Comparison of ENCODE assay signal across 11 mouse cellular contexts in the genomic region with DNA sequence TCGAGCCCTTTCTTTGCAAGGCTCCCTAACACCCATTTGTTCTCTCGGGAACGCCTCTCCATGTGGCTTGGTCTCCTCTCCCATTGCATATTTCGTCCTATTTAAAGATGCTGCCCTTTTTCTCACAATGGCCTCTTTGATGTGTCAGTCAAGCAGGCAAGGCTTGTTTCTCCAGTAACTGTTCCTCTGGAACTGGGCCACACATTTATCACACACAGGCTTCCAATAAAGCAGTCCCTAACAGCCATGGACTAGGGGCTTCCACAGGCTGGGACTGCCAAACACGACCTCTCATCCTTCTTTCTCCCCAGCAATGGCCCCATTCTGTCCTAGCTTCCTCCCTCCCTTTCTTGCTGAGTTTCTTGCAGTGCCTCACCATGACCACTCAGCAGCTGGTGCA. TPM values are rescaled to one million over a fixed set of nuclear protein-coding genes. Genes with fewer than 3 reads are reported as not detected.
DNase-seq lines count a peak whose midpoint lies in the region; ATAC-seq and TF ChIP-seq lines count a peak whose summit lies in the region.
"Had no signal": no experiment of that assay in that cellular context is flagged by ENCODE, and none has a peak within 500 bp of the region (broad histone marks: within the 10 kb centered on the region; RNA-seq: fewer than 3 reads in every experiment).

No protein-coding gene starts in this region.

- no peak overlapping the region for H3K4me3 ChIP-seq in heart, embryonic 16.5 days (ENCODE audit: low read length)
- no peak overlapping the region for H3K4me3 ChIP-seq in heart, embryonic 12.5 days
- no peak overlapping the region for H3K4me3 ChIP-seq in hindbrain, embryonic 13.5 days
- H3K4me3 ChIP-seq in neural tube, embryonic 13.5 days = no peak overlapping the region
- H3K4me3 ChIP-seq: embryonic facial prominence, embryonic 13.5 days had no signal

- H3K9me3 ChIP-seq in heart, embryonic 16.5 days (replicated peaks; ENCODE audit: control insufficient read depth, low read length) = no peaks in the 10 kb centered on the region
- H3K9me3 ChIP-seq in heart, embryonic 12.5 days (replicated peaks) = no peaks in the 10 kb centered on the region
- H3K9me3 ChIP-seq in hindbrain, embryonic 13.5 days = no peaks in the 10 kb centered on the region
- H3K9me3 ChIP-seq in neural tube, embryonic 13.5 days = no peaks in the 10 kb centered on the region
- H3K9me3 ChIP-seq: embryonic facial prominence, embryonic 13.5 days had no signal

- no peak for TF ChIP-seq POLR2A in brain, embryonic 14.5 days (IDR thresholded peaks at IDR 0.05; ENCODE audit: borderline replicate concordance, extremely low read depth, insufficient read depth, insufficient read length, poor library complexity, severe bottlenecking)

- peaks cover 17% of the 10 kb centered on the region for H3K36me3 ChIP-seq in heart, embryonic 16.5 days (ENCODE audit: control insufficient read depth, insufficient read depth)
- H3K36me3 ChIP-seq in heart, embryonic 12.5 days = peaks cover 21% of the 10 kb centered on the region
- H3K36me3 ChIP-seq in hindbrain, embryonic 13.5 days = peaks cover 20% of the 10 kb centered on the region
- H3K36me3 ChIP-seq in neural tube, embryonic 13.5 days = peaks cover 21% of the 10 kb centered on the region

- 0 out of 2 replicates have a peak overlapping the region, but pooled peaks have one; percentile 9 for H3K9ac ChIP-seq in heart, embryonic 16.5 days (ENCODE audit: low read length)
- no peak overlapping the region for H3K9ac ChIP-seq in heart, embryonic 12.5 days
- peak overlapping the region; percentile 55 for H3K9ac ChIP-seq in hindbrain, embryonic 13.5 days
- no peak overlapping the region for H3K9ac ChIP-seq in neural tube, embryonic 13.5 days

- peak; percentile 93 for DNase-seq in brain, embryonic 14.5 days (ENCODE audit: low read depth)
- DNase-seq in urinary bladder, postnatal 4 days (ENCODE audit: low spot score in 2 of 2) = no peak
- no peak for DNase-seq in natural killer cell, adult 2 months (ENCODE audit: low spot score in 2 of 2)

- H3K4me2 ChIP-seq in heart, embryonic 16.5 days (ENCODE audit: low read depth, low read length) = no peak overlapping the region
- H3K4me2 ChIP-seq in heart, embryonic 12.5 days = no peak overlapping the region
- H3K4me2 ChIP-seq in hindbrain, embryonic 13.5 days = no peak overlapping the region
- H3K4me2 ChIP-seq in neural tube, embryonic 13.5 days = no peak overlapping the region
- H3K4me2 ChIP-seq: embryonic facial prominence, embryonic 13.5 days; liver, embryonic 11.5 days had no signal

- H3K4me1 ChIP-seq in heart, embryonic 16.5 days (ENCODE audit: control insufficient read depth, insufficient read depth, low read length) = peaks cover 13% of the 10 kb centered on the region
- peaks cover 15% of the 10 kb centered on the region for H3K4me1 ChIP-seq in heart, embryonic 12.5 days (replicated peaks)
- H3K4me1 ChIP-seq in hindbrain, embryonic 13.5 days (replicated peaks) = peaks cover 11% of the 10 kb centered on the region
- peaks cover 13% of the 10 kb centered on the region for H3K4me1 ChIP-seq in neural tube, embryonic 13.5 days (replicated peaks)

- no peak for ATAC-seq in heart, embryonic 16.5 days (replicated peaks; ENCODE audit: extremely low read depth, insufficient read depth, low FRiP score)
- ATAC-seq in heart, embryonic 12.5 days (ENCODE audit: insufficient number of reproducible peaks, low FRiP score) = no peak
- peak; percentile 2; the same call in 1 of the 2 replicates for ATAC-seq in hindbrain, embryonic 13.5 days (ENCODE audit: low FRiP score)
- ATAC-seq in neural tube, embryonic 13.5 days (ENCODE audit: low read depth) = peak; percentile 15; the same call in 1 of the 2 replicates

- TF ChIP-seq CTCF in brain, embryonic 14.5 days (IDR thresholded peaks at IDR 0.05; ENCODE audit: borderline replicate concordance, extremely low read depth, insufficient read depth, insufficient read length) = no peak

- WGBS in heart, embryonic 16.5 days = 34% methylated on average over 5 of the region's 5 CpGs
- WGBS in heart, embryonic 12.5 days = 38% methylated on average over 5 of the region's 5 CpGs
- 5% methylated on average over 5 of the region's 5 CpGs for WGBS in hindbrain, embryonic 13.5 days
- WGBS in neural tube, embryonic 13.5 days = 15% methylated on average over 5 of the region's 5 CpGs

- H3K27ac ChIP-seq in heart, embryonic 16.5 days (ENCODE audit: low read length) = peak overlapping the region; percentile 55
- H3K27ac ChIP-seq in heart, embryonic 12.5 days (ENCODE audit: poor library complexity, severe bottlenecking) = no peak overlapping the region
- H3K27ac ChIP-seq in hindbrain, embryonic 13.5 days = peak overlapping the region; percentile 69
- 0 out of 2 replicates have a peak overlapping the region, but pooled peaks have one; percentile 18 for H3K27ac ChIP-seq in neural tube, embryonic 13.5 days (replicated peaks)
- H3K27ac ChIP-seq: embryonic facial prominence, embryonic 13.5 days had no signal

- no peaks in the 10 kb centered on the region for H3K27me3 ChIP-seq in heart, embryonic 16.5 days (ENCODE audit: control insufficient read depth, insufficient read depth, low read length)
- no peaks in the 10 kb centered on the region for H3K27me3 ChIP-seq in heart, embryonic 12.5 days (replicated peaks)
- no peaks in the 10 kb centered on the region for H3K27me3 ChIP-seq in hindbrain, embryonic 13.5 days
- no peaks in the 10 kb centered on the region for H3K27me3 ChIP-seq in neural tube, embryonic 13.5 days
- H3K27me3 ChIP-seq: CH12.LX; embryonic facial prominence, embryonic 13.5 days had no signal

RNA-seq across cellular contexts. Expression of gene Nudt3, which starts 3.4 kb away (rescaled TPM):
- polyA plus RNA-seq in heart, embryonic 16.5 days (2015; fragmentation: Nextera tagmentation; extraction: Ambion mirVana) = 162 and 176 TPM in 2 replicates
- 106 and 110 TPM in 2 replicates for polyA plus RNA-seq in heart, embryonic 12.5 days (2016; fragmentation: Nextera tagmentation; extraction: Ambion mirVana)
- polyA plus RNA-seq in brain, embryonic 14.5 days (2012; rRNA removed) = 263 and 287 TPM in 2 replicates
- 225 and 235 TPM in 2 replicates for polyA plus RNA-seq in hindbrain, embryonic 13.5 days (2015; fragmentation: Nextera tagmentation; extraction: Ambion mirVana)
- 238 and 300 TPM in 2 replicates for polyA plus RNA-seq in neural tube, embryonic 13.5 days (2015; fragmentation: Nextera tagmentation; extraction: Ambion mirVana)

RNA-seq across cellular contexts. Expression of gene RPS10-NUDT3, which starts 8.3 kb away (rescaled TPM):
- polyA plus RNA-seq in heart, embryonic 16.5 days (2015; fragmentation: Nextera tagmentation; extraction: Ambion mirVana) = not detected in 2 replicates
- not detected in 2 replicates for polyA plus RNA-seq in heart, embryonic 12.5 days (2016; fragmentation: Nextera tagmentation; extraction: Ambion mirVana)
- not detected in 2 replicates for polyA plus RNA-seq in brain, embryonic 14.5 days (2012; rRNA removed)
- not detected in 2 replicates for polyA plus RNA-seq in hindbrain, embryonic 13.5 days (2015; fragmentation: Nextera tagmentation; extraction: Ambion mirVana)
- not detected in 2 replicates for polyA plus RNA-seq in neural tube, embryonic 13.5 days (2015; fragmentation: Nextera tagmentation; extraction: Ambion mirVana)
- polyA plus RNA-seq: embryonic facial prominence, embryonic 13.5 days; heart, postnatal 0 days; liver, embryonic 11.5 days had no signal

RNA-seq across cellular contexts. Expression of gene Rps10, which starts 9.8 kb away (rescaled TPM):
- 511 and 514 TPM in 2 replicates for polyA plus RNA-seq in heart, embryonic 16.5 days (2015; fragmentation: Nextera tagmentation; extraction: Ambion mirVana)
- polyA plus RNA-seq in heart, embryonic 12.5 days (2016; fragmentation: Nextera tagmentation; extraction: Ambion mirVana) = 611 and 625 TPM in 2 replicates
- 1,098 and 1,286 TPM in 2 replicates for polyA plus RNA-seq in brain, embryonic 14.5 days (2012; rRNA removed)
- polyA plus RNA-seq in hindbrain, embryonic 13.5 days (2015; fragmentation: Nextera tagmentation; extraction: Ambion mirVana) = 565 and 583 TPM in 2 replicates
- 578 and 594 TPM in 2 replicates for polyA plus RNA-seq in neural tube, embryonic 13.5 days (2015; fragmentation: Nextera tagmentation; extraction: Ambion mirVana)

RNA-seq across cellular contexts. Expression of gene Pacsin1, which starts 28.6 kb away (rescaled TPM):
- polyA plus RNA-seq in heart, embryonic 16.5 days (2015; fragmentation: Nextera tagmentation; extraction: Ambion mirVana) = 0.55 and 0.76 TPM in 2 replicates
- 1.4 and 1.7 TPM in 2 replicates for polyA plus RNA-seq in heart, embryonic 12.5 days (2016; fragmentation: Nextera tagmentation; extraction: Ambion mirVana)
- polyA plus RNA-seq in brain, embryonic 14.5 days (2012; rRNA removed) = 19.0 and 27.8 TPM in 2 replicates
- polyA plus RNA-seq in hindbrain, embryonic 13.5 days (2015; fragmentation: Nextera tagmentation; extraction: Ambion mirVana) = 27.9 and 31.0 TPM in 2 replicates
- polyA plus RNA-seq in neural tube, embryonic 13.5 days (2015; fragmentation: Nextera tagmentation; extraction: Ambion mirVana) = 29.6 and 32.1 TPM in 2 replicates

Comparison
In these comparisons a context has a peak if more than half of its experiments do, and no peak if none do; other contexts are left out.
1. H3K9ac ChIP-seq: peak in heart, embryonic 16.5 days (single experiment) and hindbrain, embryonic 13.5 days (single experiment); none in heart, embryonic 12.5 days (single experiment) and neural tube, embryonic 13.5 days (single experiment).
2. ATAC-seq: peak in hindbrain, embryonic 13.5 days (single experiment) and neural tube, embryonic 13.5 days (single experiment); none in heart, embryonic 16.5 days (single experiment) and heart, embryonic 12.5 days (single experiment).